Mouse (Mus musculus): ENCODE measurements around the gene Pet100. TPM values are rescaled to one million over a fixed set of nuclear protein-coding genes. Genes with fewer than 3 reads are reported as not detected.

Pet100 gene
- polyA plus RNA-seq, 1 experiment from 2014 or later, result 91.7 TPM

DNA sequence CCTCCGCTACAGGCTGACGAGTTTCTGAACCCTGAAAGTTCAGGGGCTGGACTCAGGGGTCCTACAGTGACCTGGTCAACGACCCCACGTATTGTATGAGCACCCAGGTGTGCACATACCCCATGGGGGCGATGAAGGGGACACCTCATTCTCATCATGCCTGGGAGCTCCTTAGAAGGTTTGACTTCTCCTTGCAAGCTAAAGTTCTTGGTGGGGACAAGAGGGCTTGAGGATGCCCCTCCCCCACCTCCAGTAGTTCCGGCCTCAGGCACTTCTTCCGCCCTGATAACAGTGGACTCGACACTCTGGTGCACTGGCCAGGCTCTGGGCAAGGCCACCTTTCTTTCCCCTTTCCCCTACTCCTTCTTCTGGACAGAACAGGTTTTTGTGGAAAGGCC lies 10.1 kb downstream of the Pet100 start:
- Histone ChIP-seq H3K27ac (ENCODE audit: low read depth, low read length) (no peak overlapping the region), H3K27me3 (ENCODE audit: control insufficient read depth, insufficient read depth, low read length) (no peaks in the 10 kb centered on the region), H3K4me2 (ENCODE audit: low read depth) (peak overlapping the region; percentile 78), H3K9me3 (ENCODE audit: control insufficient read depth, low read length) (no peaks in the 10 kb centered on the region), H3K4me3 (ENCODE audit: low read depth, low read length) (peak overlapping the region; percentile 47), H3K9ac (ENCODE audit: low read length) (peak overlapping the region; percentile 48), H3K36me3 (ENCODE audit: control insufficient read depth, insufficient read depth, low read length) (no peaks in the 10 kb centered on the region), H3K4me1 (ENCODE audit: control insufficient read depth, insufficient read depth, low read length) (no peaks in the 10 kb centered on the region)
- no peak for ATAC-seq (ENCODE audit: insufficient read depth, low FRiP score, low TSS enrichment)
- WGBS, result 19% methylated on average over 8 of the region's 8 CpGs
- no peak for DNase-seq (ENCODE audit: low spot score)

GRCm38 (mm10) chr8:3645804-3646203 lies 24.5 kb downstream of the Pet100 start:
- H3K4me2 ChIP-seq (ENCODE audit: low read depth), result no peak overlapping the region
- no peak for DNase-seq (ENCODE audit: low spot score)
- H3K27me3 ChIP-seq (ENCODE audit: control insufficient read depth, insufficient read depth, low read length), result no peaks in the 10 kb centered on the region
- no peaks in the 10 kb centered on the region for H3K36me3 ChIP-seq (ENCODE audit: control insufficient read depth, insufficient read depth, low read length)
- H3K27ac ChIP-seq (ENCODE audit: low read depth, low read length), result no peak overlapping the region
- H3K4me1 ChIP-seq (ENCODE audit: control insufficient read depth, insufficient read depth, low read length), result no peaks in the 10 kb centered on the region
- H3K9ac ChIP-seq (ENCODE audit: low read length), result no peak overlapping the region
- H3K4me3 ChIP-seq (ENCODE audit: low read depth, low read length), result no peak overlapping the region
- H3K9me3 ChIP-seq (ENCODE audit: control insufficient read depth, low read length), result no peaks in the 10 kb centered on the region
- WGBS, result 25% methylated on average over 5 of the region's 5 CpGs
- ATAC-seq (ENCODE audit: insufficient read depth, low FRiP score, low TSS enrichment), result no peak

GRCm38 (mm10) chr8:3646824-3647531 lies 25.6 kb downstream of the Pet100 start:
- Histone ChIP-seq H3K27me3 (ENCODE audit: control insufficient read depth, insufficient read depth, low read length) (no peaks in the 10 kb centered on the region), H3K9me3 (ENCODE audit: control insufficient read depth, low read length) (no peaks in the 10 kb centered on the region), H3K9ac (ENCODE audit: low read length) (no peak overlapping the region), H3K4me3 (ENCODE audit: low read depth, low read length) (no peak overlapping the region), H3K4me1 (ENCODE audit: control insufficient read depth, insufficient read depth, low read length) (no peaks in the 10 kb centered on the region), H3K27ac (ENCODE audit: low read depth, low read length) (no peak overlapping the region), H3K36me3 (ENCODE audit: control insufficient read depth, insufficient read depth, low read length) (no peaks in the 10 kb centered on the region), H3K4me2 (ENCODE audit: low read depth) (no peak overlapping the region)
- DNase-seq (ENCODE audit: low spot score) (no peak), ATAC-seq (ENCODE audit: insufficient read depth, low FRiP score, low TSS enrichment) (no peak)
- WGBS, result 87% methylated on average over 6 of the region's 6 CpGs

GRCm38 (mm10) chr8:3647561-3647960 lies 26.2 kb downstream of the Pet100 start:
- WGBS, result 80% methylated on average over 4 of the region's 4 CpGs
- no peak overlapping the region for H3K27ac ChIP-seq (ENCODE audit: low read depth, low read length)
- H3K4me2 ChIP-seq (ENCODE audit: low read depth), result no peak overlapping the region
- no peaks in the 10 kb centered on the region for H3K4me1 ChIP-seq (ENCODE audit: control insufficient read depth, insufficient read depth, low read length)
- ATAC-seq (ENCODE audit: insufficient read depth, low FRiP score, low TSS enrichment) (no peak), DNase-seq (ENCODE audit: low spot score) (no peak)
- no peak overlapping the region for H3K9ac ChIP-seq (ENCODE audit: low read length)
- H3K27me3 ChIP-seq (ENCODE audit: control insufficient read depth, insufficient read depth, low read length), result no peaks in the 10 kb centered on the region
- H3K36me3 ChIP-seq (ENCODE audit: control insufficient read depth, insufficient read depth, low read length), result no peaks in the 10 kb centered on the region
- no peaks in the 10 kb centered on the region for H3K9me3 ChIP-seq (ENCODE audit: control insufficient read depth, low read length)
- H3K4me3 ChIP-seq (ENCODE audit: low read depth, low read length), result no peak overlapping the region

DNA sequence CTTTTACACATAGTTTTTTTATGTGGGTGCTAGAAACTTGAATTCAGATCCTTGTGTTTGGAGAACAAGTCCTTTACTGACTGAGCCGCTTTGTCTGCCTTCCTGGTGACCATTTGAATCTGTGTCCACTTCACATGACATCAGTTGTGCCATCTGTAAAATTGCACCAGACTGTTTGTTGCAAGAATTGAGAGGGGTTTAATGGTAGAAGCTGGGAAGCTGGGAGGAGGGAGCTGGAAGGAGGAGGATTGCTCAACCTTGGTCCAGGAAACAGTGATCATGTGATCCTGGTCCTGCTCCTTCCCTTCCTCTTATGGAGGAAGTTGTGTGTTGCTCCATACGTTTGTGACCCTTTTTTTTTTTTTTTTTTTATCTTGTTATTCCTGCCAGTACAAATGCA lies 26.9 kb downstream of the Pet100 start:
- H3K4me3 ChIP-seq (ENCODE audit: low read depth, low read length), result no peak overlapping the region
- WGBS, result 73% methylated on average over 2 of the region's 2 CpGs
- DNase-seq (ENCODE audit: low spot score), result no peak
- no peaks in the 10 kb centered on the region for H3K9me3 ChIP-seq (ENCODE audit: control insufficient read depth, low read length)
- no peak overlapping the region for H3K4me2 ChIP-seq (ENCODE audit: low read depth)
- no peaks in the 10 kb centered on the region for H3K4me1 ChIP-seq (ENCODE audit: control insufficient read depth, insufficient read depth, low read length)
- no peaks in the 10 kb centered on the region for H3K27me3 ChIP-seq (ENCODE audit: control insufficient read depth, insufficient read depth, low read length)
- H3K27ac ChIP-seq (ENCODE audit: low read depth, low read length), result no peak overlapping the region
- no peak for ATAC-seq (ENCODE audit: insufficient read depth, low FRiP score, low TSS enrichment)
- no peak overlapping the region for H3K9ac ChIP-seq (ENCODE audit: low read length)
- H3K36me3 ChIP-seq (ENCODE audit: control insufficient read depth, insufficient read depth, low read length), result no peaks in the 10 kb centered on the region

GRCm38 (mm10) chr8:3648990-3649389 lies 27.6 kb downstream of the Pet100 start:
- no peak for ATAC-seq (ENCODE audit: insufficient read depth, low FRiP score, low TSS enrichment)
- no peak overlapping the region for H3K9ac ChIP-seq (ENCODE audit: low read length)
- no peak for DNase-seq (ENCODE audit: low spot score)
- H3K9me3 ChIP-seq (ENCODE audit: control insufficient read depth, low read length), result no peaks in the 10 kb centered on the region
- no peak overlapping the region for H3K27ac ChIP-seq (ENCODE audit: low read depth, low read length)
- no peaks in the 10 kb centered on the region for H3K27me3 ChIP-seq (ENCODE audit: control insufficient read depth, insufficient read depth, low read length)
- H3K4me1 ChIP-seq (ENCODE audit: control insufficient read depth, insufficient read depth, low read length), result no peaks in the 10 kb centered on the region
- H3K4me3 ChIP-seq (ENCODE audit: low read depth, low read length), result no peak overlapping the region
- no peaks in the 10 kb centered on the region for H3K36me3 ChIP-seq (ENCODE audit: control insufficient read depth, insufficient read depth, low read length)
- no peak overlapping the region for H3K4me2 ChIP-seq (ENCODE audit: low read depth)
- 44% methylated on average over 1 of the region's 1 CpGs for WGBS

- WGBS, result 71% methylated on average over 3 of the region's 3 CpGs
- Histone ChIP-seq H3K9me3 (ENCODE audit: control insufficient read depth, low read length) (no peaks in the 10 kb centered on the region), H3K9ac (ENCODE audit: low read length) (no peak overlapping the region), H3K27me3 (ENCODE audit: control insufficient read depth, insufficient read depth, low read length) (no peaks in the 10 kb centered on the region), H3K27ac (ENCODE audit: low read depth, low read length) (no peak overlapping the region), H3K4me3 (ENCODE audit: low read depth, low read length) (no peak overlapping the region), H3K4me1 (ENCODE audit: control insufficient read depth, insufficient read depth, low read length) (no peaks in the 10 kb centered on the region), H3K36me3 (ENCODE audit: control insufficient read depth, insufficient read depth, low read length) (no peaks in the 10 kb centered on the region), H3K4me2 (ENCODE audit: low read depth) (no peak overlapping the region)
- DNase-seq (ENCODE audit: low spot score) (no peak), ATAC-seq (ENCODE audit: insufficient read depth, low FRiP score, low TSS enrichment) (no peak)
These were observed 31.5 kb downstream of the Pet100 start for GRCm38 (mm10) chr8:3652845-3653244.

GRCm38 (mm10) chr8:3654726-3655508 lies 33.6 kb downstream of the Pet100 start:
- WGBS, result 77% methylated on average over 11 of the region's 11 CpGs
- DNase-seq (ENCODE audit: low spot score) (no peak), ATAC-seq (ENCODE audit: insufficient read depth, low FRiP score, low TSS enrichment) (no peak)
- no peaks in the 10 kb centered on the region for H3K36me3 ChIP-seq (ENCODE audit: control insufficient read depth, insufficient read depth, low read length)
- H3K4me1 ChIP-seq (ENCODE audit: control insufficient read depth, insufficient read depth, low read length), result no peaks in the 10 kb centered on the region
- H3K9ac ChIP-seq (ENCODE audit: low read length), result no peak overlapping the region
- H3K27ac ChIP-seq (ENCODE audit: low read depth, low read length), result no peak overlapping the region
- no peak overlapping the region for H3K4me2 ChIP-seq (ENCODE audit: low read depth)
- H3K9me3 ChIP-seq (ENCODE audit: control insufficient read depth, low read length), result no peaks in the 10 kb centered on the region
- no peak overlapping the region for H3K4me3 ChIP-seq (ENCODE audit: low read depth, low read length)
- no peaks in the 10 kb centered on the region for H3K27me3 ChIP-seq (ENCODE audit: control insufficient read depth, insufficient read depth, low read length)

GRCm38 (mm10) chr8:3655526-3655925 lies 34.2 kb downstream of the Pet100 start, which contains the start of gene Retn:
Gene Retn (plus strand): TSS chr8:3655770.
- Histone ChIP-seq H3K27ac (ENCODE audit: low read depth, low read length) (no peak within 1 kb of the TSS), H3K4me1 (ENCODE audit: control insufficient read depth, insufficient read depth, low read length) (no peaks in the 10 kb centered on the region), H3K9ac (ENCODE audit: low read length) (no peak within 1 kb of the TSS), H3K4me2 (ENCODE audit: low read depth) (no peak within 1 kb of the TSS), H3K36me3 (ENCODE audit: control insufficient read depth, insufficient read depth, low read length) (no peaks in the 10 kb centered on the region), H3K4me3 (ENCODE audit: low read depth, low read length) (no peak within 1 kb of the TSS), H3K9me3 (ENCODE audit: control insufficient read depth, low read length) (no peaks in the 10 kb centered on the region), H3K27me3 (ENCODE audit: control insufficient read depth, insufficient read depth, low read length) (no peaks in the 10 kb centered on the region)
- ATAC-seq (ENCODE audit: insufficient read depth, low FRiP score, low TSS enrichment) (no peak), DNase-seq (ENCODE audit: low spot score) (no peak)
- WGBS, result 66% methylated on average over 3 of the region's 3 CpGs
